Mouse (Mus musculus): Measurements from ENCODE around the gene Defb47.
A peak's percentile ranks its signal among the peaks of the same experiment; 100 is the strongest.

Gene Defb47

GRCm38 (mm10) chr14:62997777-62998176, at the start of gene Defb47:
TSS of gene Defb47 (plus strand) at chr14:62998077.
- DNase-seq (ENCODE audit: low spot score in 2 of 2): no peak

- no peak for DNase-seq (ENCODE audit: low spot score in 2 of 2)
Measured at GRCm38 (mm10) chr14:62956091-62956490, 41.8 kb upstream of the Defb47 start.

DNA sequence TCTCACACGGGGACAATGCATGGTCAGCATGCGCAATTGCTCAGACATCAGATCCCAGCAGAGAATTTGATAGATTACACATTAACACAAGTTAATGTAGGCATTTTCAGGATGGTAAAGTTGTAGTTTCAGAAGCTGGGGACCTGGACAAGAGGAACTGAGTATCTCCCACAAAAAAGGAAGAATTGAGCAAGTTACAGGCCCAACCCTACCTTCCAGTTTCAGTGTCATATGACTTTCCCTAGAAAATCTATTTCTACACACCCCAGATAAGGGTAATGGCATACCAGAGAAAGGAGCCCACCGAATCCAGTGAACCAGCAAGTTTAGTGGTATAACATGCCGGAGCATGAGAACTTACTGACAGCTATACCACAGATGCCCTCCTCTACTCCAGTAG, 34.2 kb upstream of the Defb47 start:
- no peak for DNase-seq (ENCODE audit: low spot score in 2 of 2)

DNA sequence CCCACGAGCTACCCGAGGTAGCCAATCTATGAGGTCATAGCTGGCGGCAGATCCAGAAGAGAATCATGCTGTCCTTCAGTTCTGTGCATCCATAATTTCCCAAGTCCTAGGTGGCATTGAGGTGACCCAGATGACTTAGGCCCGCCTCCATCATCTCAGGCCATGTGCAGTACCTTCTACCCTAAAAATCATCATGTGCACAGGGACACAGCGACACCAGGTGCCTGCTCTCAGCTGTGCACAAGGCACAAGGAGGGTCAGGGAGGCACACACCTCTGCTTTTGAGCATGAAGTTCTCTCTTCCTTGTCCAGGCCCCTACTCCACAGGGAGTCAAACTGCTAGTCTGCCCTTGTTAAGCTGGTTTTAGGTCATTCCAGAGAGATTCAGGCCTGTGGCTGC, 32.5 kb upstream of the Defb47 start:
- DNase-seq (ENCODE audit: low spot score in 2 of 2): no peak

DNA sequence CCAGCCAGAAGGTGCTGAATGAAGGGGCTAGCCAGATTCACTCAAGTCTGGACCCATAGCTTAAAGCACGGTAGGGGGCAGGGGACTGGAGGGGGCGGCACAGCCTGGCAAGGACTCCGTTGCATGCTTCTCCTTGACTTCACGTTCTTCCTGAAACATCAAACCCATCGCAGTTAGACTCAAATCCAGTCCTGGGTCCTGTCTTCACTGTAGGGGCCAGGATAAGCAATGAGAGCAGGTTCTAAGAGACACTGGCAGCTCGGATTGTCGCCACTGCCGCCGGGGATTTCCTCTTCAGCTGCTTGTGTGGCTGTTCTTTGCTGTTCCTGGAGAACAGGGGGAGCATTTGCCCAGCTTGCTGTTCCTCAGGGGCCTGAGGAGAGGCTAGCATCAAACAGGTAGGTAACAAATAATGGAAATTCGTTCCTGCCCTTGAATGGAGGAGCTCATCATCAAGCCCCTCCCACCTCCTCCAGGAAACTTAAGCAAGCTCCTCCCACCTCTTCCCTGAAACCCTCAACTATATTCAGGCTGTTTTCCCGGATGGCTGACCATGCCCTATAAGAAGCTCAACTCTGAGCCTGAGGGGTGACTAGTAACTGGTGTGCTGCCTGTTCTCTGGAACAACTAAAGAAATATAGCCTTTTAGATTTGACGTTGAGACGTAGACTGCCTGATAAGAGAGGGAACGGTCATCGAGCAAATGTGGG, 31.9 kb upstream of the Defb47 start:
- DNase-seq (ENCODE audit: low spot score in 2 of 2): no peak

GRCm38 (mm10) chr14:62975046-62975445, 22.8 kb upstream of the Defb47 start:
- DNase-seq (ENCODE audit: low spot score in 2 of 2): peak; percentile 26 to 65

DNA sequence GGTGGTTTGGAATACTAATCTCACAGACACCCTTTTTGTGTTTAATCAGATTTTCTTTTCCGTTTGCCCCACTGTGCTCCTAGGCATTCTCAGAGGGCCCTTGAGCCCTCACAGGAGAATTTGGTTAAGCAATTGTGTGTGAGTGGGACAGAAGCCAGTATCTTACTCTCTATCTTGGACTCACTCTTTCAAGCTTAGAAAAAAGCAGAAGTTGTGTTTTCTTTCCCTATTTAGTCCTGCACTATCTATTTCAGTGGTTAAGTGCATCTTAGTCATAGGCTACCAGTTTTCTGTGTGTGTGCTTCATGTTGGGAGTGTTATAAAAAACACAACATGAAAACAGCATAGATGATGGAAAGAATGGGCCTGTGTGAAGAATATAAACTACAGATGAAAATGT, 18.1 kb upstream of the Defb47 start:
- DNase-seq (ENCODE audit: low spot score in 2 of 2): no peak

GRCm38 (mm10) chr14:62984410-62984809, 13.5 kb upstream of the Defb47 start, which contains the start of gene Defb48:
TSS of gene Defb48 (minus strand) at chr14:62984510.
- no peak for DNase-seq (ENCODE audit: low spot score in 2 of 2)

GRCm38 (mm10) chr14:62991271-62991670, 6.6 kb upstream of the Defb47 start:
- no peak for DNase-seq (ENCODE audit: low spot score in 2 of 2)

DNA sequence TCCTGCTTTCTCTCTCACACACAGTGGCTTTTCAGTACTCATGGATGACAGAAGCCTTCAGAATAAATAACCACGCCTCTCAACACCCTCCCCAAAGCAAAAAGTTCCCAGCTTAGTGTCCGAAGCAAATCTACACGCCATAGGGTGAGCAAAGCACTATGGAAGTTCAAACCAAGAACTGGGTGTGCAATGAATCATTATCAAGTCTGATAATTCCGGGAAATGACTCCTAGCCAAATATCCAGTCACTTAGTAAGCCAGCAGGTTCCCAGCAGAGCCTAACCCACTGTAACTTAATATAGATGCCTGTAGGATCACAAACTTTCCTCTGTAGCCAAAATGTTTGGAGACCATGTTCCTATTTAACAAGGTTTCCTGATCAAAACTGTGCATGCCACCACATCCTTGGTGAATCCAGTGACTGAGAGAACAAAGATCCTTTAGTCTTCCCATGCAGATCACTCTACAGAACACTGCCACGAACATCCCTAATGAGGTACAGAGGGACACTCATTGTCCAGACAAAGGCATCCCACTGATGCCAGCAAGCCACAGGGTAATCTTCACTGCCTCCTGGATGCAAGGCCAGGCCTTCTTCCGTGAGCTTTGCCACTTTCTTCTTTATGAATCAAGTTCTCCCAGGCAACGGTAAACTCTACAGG, 5.9 kb upstream of the Defb47 start:
- DNase-seq (ENCODE audit: low spot score in 2 of 2): no peak

DNA sequence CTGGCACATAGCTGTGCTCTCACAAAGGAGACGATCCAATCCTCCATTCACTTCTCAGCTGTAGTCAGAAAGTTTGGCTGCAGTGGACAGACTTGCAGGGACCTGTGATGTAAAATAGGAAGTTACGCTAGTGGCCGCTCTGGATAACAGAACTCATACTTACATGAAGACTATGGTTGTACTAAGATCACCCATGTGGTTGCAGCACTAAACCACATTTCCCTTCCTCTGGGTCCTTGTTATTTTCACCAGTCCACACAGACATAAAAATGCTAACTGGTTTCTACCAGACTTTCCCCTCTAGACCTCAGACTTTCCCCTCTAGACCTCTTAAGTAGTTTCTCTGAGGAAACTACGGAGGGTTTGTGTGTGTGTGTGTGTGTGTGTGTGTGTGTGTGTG, 1.1 kb downstream of the Defb47 start:
- DNase-seq (ENCODE audit: low spot score in 2 of 2): no peak

- no peak for DNase-seq (ENCODE audit: low spot score in 2 of 2)
Measured at GRCm38 (mm10) chr14:63002588-63002987, 4.7 kb downstream of the Defb47 start.

- no peak for DNase-seq (ENCODE audit: low spot score in 2 of 2)
Measured at GRCm38 (mm10) chr14:63011471-63011870, 13.6 kb downstream of the Defb47 start, which contains the start of gene Defb43. TSS of gene Defb43 (plus strand) at chr14:63011771.

- DNase-seq (ENCODE audit: low spot score in 2 of 2): no peak
Measured at GRCm38 (mm10) chr14:63013082-63013481, 15.2 kb downstream of the Defb47 start.

DNA sequence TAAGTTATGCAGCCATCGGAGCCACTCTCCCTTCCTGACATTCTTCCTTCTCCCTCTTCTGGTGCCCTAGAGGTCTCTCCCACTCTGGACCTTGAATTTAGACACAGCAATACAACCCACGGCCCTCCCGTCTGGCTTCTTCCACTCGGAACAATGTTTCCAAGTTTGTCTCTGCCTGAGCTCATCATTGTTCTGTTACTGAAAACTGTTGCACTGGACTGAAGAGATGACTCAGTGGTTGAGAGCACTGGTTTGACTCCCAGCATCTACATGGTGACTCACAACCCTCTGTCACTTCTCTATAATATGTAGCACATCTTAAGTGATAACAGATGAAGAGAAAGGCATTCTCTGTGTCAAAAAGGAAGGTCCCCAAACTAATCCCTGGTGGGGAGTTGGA, 16.8 kb downstream of the Defb47 start:
- no peak for DNase-seq (ENCODE audit: low spot score in 2 of 2)

DNA sequence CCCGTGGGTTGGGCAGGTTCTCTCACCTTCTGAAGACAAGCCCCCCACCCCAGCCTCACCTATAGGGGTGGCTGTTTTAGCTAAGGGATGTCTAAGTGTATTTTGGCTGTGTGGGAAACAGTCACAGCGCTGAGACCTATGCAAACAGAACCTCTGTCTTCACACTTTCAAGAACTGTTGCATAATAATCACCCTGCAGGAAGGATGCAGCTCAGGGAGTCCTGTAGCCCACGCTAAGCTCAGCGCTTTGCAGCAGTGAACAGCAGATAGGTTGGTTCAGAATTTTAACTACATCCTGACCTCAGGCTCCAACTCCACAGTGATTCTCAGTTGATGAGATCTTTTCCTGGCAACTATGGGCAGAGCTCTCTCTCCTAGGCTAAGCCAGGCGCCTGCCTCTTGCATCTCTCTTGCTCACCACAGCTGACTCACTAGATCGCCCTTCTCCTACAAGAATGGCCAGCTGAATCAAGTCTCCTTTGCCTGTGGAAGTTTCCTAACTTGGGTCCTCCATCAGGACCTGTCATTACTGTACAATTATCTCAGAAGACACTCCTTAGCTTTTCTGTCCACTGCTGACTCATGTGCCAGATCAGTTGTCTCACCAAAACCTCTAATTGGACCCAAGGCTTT, 22.8 kb downstream of the Defb47 start:
- DNase-seq (ENCODE audit: low spot score in 2 of 2): no peak

GRCm38 (mm10) chr14:63046691-63047090, 48.8 kb downstream of the Defb47 start, which contains the start of gene Defb42:
TSS of gene Defb42 (plus strand) at chr14:63046991.
- no peak for DNase-seq (ENCODE audit: low spot score in 2 of 2)

GRCm38 (mm10) chr14:63049910-63050370, 52.1 kb downstream of the Defb47 start, which contains the start of gene Defb30:
TSS of gene Defb30 (minus strand) at chr14:63049960.
- DNase-seq (ENCODE audit: low spot score in 2 of 2): no peak
